Mouse (Mus musculus) heart, adult 2 months (tissue): ENCODE measurements at regions not wholly inside any gene's neighbourhood (a gene's known extent, or its start where the extent isn't known, plus 50 kb on each side); places are given as distances from the start of the nearest gene placed in this dataset.

Experiments used
- CTCF ChIP-seq: fragments of 200-600 bp; IDR thresholded peaks from 2 replicates; pipeline ENCODE4 v1.8.1; 2022; ENCODE audit warnings: antibody characterized with exemption, mild to moderate bottlenecking, moderate library complexity
- EP300 ChIP-seq: fragments of 200-500 bp; IDR thresholded peaks from 2 replicates; pipeline ENCODE4 v1.6.1; 2011; ENCODE audit warnings: low read depth, low read length, control low read depth; ENCODE audit not compliant: insufficient read depth
- POLR2A ChIP-seq: fragments of 200-500 bp; IDR thresholded peaks from 2 replicates; pipeline ENCODE4 v1.6.1; 2011; ENCODE audit warnings: mild to moderate bottlenecking, low read depth, low read length, control low read depth; ENCODE audit not compliant: insufficient read depth

- TF ChIP-seq POLR2A, result no peak
- no peak for TF ChIP-seq CTCF
- no peak for TF ChIP-seq EP300
Observed at GRCm38 (mm10) chr5:51984966-51985365, 205.3 kb downstream of the Dhx15 start.
